Mouse (Mus musculus): ENCODE data around the gene Olfr930.

The Olfr930 gene

GRCm38 (mm10) chr9:38929509-38929908 lies at the start of gene Olfr930:
TSS of gene Olfr930 (plus strand) at chr9:38929809.
- no peak for DNase-seq (ENCODE audit: low read depth in 2 of 2, low spot score in 2 of 2)

DNA sequence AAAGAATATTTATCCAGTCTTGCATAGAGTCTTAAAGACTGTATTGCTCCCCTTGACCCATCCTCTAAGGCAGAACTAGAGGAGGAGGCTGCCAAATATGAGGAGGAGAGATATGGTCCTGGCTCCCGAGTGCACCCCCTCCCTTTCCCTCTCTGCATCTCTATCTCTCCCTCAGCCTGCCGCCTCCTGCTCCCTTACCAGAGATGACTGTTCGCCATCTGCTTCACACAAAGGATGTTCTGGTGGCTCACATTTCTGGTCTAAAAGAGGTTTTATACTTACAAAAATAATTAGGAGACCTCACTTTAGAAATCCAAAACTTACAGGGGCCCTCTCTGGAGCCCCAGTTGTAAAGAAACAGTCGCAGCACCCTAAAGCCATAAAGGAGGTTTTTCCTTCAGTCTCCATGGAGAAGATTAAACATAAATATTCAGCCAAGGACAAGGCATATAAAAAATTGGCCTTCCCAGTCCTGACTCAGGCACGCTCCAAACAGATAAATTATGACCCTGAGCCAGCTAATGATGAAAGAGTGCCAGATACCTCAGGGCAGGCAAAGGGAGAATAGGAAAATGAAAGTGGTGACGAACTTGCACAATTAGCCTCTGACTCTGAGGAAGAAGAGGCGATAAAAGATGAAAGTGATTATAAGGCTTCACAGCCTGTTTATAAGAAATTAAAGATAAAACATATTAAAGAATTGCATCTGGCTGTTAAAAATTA lies 24.0 kb downstream of the Olfr930 start:
- DNase-seq (ENCODE audit: low read depth in 2 of 2, low spot score in 2 of 2) = no peak

GRCm38 (mm10) chr9:38954124-38954416 lies 24.5 kb downstream of the Olfr930 start:
- DNase-seq (ENCODE audit: low read depth in 2 of 2, low spot score in 2 of 2) = no peak

DNA sequence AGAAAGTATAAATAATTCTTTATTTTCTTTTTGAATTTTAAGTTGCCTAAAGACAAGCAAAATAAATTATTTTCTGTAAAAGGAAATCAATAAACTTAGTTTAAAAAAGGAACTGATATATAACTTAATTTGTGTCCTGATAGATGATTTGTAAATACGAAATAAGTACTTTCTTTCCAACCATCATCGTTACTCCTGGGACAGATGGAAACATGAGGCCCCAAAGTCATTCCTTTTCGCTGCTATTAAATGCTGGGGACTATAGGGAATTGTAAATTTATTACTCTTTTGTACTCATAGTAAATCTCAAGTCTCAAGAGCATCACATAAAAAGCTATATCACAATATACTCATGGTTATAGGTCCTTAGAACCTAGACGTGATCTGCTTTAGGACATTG lies 42.4 kb downstream of the Olfr930 start, which contains the start of gene Olfr933:
TSS of gene Olfr933 (plus strand) at position 301 of the 400 bp plus-strand sequence.
- no peak for DNase-seq (ENCODE audit: low read depth in 2 of 2, low spot score in 2 of 2)

All from CD8-positive naive resting alpha-beta T cell, adult 2 months (primary cell).